Mouse (Mus musculus): ENCODE measurements around the gene Trpc1.

- no peak for TF ChIP-seq CTCF (IDR thresholded peaks at IDR 0.05)
- TF ChIP-seq EP300 (IDR thresholded peaks at IDR 0.05), result no peak
Observed at GRCm38 (mm10) chr9:95672331-95672730, 77.8 kb downstream of the Trpc1 start.
